Mouse (Mus musculus) spleen, adult 12 weeks (tissue): ENCODE data around the gene Pih1d1.

ENCODE experiments used
- DNase-seq: peaks from one replicate; pipeline ENCODE4 v3.0.0; 2022; ENCODE audit warnings: low spot score

Gene Pih1d1

DNA sequence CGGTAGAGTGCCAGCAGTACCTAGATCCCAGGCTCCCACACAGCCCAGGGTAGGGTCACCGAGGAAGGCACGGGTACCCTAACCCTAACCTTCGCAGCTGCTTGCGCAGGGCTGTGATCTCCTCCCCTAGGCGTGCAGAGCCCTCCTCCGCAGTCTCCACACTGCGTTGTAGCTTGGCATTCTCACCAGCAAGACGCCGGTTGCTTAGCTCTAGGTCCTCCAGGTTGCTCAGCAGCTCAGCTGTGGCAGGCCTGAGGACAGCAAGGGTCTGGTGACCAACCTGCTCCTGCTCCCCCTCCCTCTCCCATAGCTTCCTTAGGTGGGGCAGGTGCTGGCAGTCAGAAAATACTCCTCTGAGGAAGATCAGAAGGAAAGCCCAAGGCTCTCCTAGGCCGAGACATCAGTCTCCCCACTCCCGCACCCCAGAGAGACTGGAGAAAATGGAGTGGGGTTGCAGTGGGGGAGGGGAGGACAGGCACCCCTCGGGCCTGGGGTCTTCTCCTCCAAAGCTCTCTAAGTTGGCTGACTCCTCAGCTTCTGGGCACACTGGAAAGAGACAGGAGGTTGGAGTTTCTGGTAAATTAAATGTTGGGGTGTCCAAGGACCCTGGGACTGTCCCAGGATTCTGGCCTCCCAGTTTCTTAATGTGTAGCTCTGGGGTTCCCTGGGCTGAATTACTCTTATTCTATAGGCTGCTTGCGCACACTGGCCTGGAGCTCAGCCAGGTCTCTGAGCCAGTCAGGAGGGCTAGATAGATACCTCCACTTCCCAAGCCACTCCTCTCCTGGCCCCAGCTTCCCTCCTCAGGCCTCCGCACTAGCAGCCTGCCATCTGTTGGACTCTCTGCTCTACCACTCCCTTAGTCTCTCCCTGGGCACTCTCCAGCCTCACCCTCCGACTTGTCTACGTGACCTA, 40.0 kb downstream of the Pih1d1 start:
- no peak for DNase-seq

DNA sequence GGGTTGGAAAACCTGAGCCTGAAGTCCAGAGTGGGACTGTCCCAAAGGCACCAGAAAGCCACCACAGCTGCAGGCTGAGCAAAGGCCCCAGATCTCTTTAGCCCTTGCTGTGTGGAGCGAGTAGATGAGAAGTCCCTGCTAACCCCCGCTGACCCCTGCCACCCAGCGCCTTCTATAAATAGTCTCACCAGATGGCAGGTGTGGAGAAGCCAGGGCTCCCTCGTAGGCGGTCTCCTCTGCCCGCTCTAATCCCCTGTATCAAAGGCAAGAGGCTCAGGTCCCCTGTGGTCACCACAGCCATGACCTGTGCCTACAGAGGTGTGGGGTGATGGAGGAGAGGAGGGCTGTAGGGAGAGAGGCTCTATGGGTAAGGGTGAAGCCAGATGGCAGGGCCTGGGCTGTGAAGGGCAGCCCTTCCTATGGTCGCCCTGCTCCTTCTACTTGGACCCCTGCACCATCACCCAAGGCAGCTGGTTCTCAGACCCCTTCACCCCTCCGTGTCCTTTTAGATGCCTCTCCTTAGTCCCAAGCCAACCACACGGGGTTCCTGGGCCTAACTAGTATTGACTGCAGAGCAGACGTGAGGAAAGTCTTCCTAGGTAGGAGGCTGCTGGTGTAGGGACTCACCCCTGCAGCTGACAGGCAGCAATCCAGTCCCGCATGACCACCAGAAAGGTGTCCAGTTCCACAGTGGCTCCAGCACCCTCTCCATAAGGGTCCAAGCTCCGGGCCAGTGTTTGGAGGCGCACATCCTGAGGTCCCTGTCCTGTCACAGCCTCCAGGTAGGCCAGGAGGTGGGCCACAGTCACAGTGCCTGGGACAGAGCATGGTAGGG, 41.5 kb downstream of the Pih1d1 start:
- DNase-seq, result no peak

DNA sequence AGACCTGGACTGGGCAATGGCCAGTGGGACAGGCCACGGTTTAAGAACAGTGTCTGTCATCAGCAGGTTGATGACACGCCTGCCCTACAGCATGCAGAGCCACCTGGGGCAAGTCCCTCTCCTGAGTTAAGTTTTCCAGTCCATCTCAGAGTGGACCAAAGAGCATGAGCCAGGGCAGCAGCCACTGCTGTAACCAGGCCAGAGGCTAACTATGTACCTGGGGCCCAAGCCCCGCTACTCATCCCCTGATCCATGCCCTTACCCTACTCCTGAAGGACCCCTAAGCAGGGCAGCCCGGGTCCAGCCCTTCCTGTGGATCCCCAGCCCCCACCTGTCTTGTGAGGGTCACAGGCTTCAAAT, 42.1 kb downstream of the Pih1d1 start:
- no peak for DNase-seq

DNA sequence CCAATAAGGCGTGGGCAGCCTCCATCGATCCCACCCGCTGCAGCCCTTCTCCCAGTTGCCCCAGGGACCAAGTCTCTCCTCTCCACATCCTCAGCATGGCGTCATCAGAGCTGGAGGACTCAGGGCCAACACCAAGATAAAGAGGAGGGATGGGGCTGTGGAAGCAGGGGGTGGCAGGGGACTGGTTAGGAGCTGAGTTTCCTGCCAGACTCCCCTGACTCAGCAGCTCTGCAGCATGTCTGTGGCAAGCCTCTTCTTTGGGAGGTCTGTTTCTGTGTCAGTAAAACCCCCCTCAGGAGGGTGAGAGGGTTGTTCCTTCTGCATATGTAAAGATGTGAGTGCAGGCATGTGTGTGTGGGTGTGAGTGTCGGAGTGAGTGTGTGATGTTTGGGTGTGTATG, 42.9 kb downstream of the Pih1d1 start:
- DNase-seq, result no peak

DNA sequence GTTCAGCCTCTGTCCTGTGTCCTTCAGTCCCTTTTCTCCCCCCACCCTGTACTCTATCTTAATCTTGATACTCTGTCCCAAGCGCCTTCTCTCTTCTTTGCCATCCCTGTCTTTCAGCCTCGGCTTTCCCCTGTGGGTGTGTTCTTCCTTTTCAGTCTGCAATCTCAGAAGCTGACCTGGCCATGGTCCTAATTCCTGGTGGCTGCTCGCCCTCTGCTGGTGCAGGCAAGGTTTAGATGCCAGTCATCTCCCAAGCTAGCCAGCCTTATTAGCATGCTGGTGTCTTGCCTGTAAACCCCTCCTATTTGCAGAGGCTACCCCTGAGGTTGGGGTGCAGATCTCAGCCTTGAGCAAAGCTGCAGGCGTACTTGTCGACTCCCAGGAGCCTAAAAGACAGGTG, 44.3 kb downstream of the Pih1d1 start:
- DNase-seq, result no peak

DNA sequence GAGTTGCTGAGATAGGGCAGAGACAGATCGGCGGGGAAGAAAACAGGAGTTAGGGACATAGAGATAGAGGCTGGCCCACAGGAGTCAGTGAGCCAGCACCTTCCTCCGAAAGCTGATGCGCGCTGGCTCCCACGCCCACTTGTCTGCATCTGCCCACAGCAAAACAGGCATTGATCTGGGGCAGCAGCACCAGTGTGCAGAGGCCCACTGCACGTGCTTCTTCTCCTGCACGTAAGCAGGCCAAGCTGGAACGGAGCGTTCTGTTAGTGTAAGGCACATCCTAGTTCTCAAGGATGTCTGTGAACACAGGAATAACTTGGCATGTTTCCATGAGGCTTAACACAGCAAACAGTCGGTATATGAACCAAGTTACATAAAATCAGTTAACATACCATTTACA, 44.9 kb downstream of the Pih1d1 start:
- DNase-seq, result no peak

DNA sequence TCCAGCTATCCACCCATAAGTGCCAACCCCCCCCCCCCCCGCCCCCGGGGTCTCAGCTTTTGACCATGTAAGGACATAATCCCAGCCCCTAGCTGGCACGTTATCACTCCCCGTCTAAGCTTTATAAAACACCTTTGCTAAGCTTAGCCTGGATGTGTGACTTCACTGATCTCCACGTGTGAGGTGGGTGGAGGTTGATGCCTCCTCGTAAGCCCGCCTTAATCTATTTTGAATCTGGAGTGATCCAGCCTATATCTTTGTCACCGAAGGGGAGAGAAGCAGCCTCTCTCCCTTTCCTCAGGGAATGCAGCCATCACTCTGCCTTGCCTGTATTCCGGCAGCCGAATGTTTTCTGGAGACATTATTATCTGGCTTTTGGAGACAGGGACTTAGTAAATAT, 48.6 kb downstream of the Pih1d1 start:
- DNase-seq, result no peak

DNA sequence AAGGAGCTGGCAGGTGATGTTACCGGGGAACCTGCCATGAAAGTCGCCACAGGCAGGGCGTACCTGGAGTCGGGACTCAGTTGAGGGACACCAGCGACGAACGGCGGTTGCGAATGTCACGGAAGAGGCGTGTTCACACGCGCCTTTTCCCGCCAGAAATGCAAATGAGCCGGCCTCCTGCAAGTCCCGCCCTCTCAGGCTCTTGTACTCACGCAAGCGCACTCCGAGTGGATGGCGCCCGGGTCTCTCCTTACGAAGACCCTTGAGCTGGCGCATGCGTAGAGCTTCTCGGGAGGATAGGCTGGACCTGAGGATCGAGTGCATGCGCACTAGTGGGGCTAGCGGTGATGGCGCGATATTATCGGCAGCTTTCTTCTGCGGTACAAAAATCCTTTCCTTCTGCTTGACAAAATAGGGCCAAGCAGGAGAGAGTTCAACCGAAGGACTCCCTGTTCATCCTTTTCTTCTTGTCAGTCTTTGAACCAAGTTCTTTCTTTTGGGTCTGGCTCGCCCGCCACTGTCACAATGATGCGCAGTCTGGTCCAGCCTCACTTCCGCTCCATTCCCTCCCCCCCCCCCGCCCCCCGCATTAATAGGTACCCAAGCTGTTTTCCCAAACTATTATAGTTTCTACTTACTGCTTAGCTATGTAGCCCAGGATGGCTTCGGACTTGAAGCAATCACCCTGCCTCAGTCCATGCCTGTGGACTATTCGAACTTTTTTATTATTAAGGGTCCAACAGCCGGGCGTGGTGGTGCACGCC, 50.5 kb downstream of the Pih1d1 start, which contains the start of gene Ccdc155:
TSS of gene Ccdc155 (minus strand) at position 513 of the 764 bp plus-strand sequence.
- DNase-seq, result peak; percentile 73

DNA sequence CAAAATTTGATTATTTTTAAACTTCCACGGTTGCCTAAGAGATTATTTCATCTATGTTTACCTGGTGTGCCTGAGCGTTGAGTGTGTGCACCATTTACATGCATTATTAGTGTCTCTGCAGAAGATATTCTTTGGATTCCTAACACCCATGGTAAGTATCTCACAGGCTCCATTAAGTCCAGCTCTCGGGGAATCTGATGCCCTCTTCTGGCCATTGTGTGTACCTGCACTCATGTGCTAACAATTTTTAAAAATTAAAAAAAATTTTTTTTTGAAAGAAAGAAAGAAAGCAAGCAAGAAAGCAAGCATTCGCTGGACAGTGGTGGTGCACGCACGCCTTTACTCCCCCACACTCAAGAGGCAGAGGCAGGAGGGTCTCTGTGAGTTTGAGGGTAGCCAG, 54.2 kb downstream of the Pih1d1 start:
- no peak for DNase-seq
